17 mouse cellular contexts compared by ENCODE assay signal in genomic region chr11:75108909-75109308, GRCm38 (mm10).
DNase-seq lines count a peak whose midpoint lies in the region; ATAC-seq lines count a peak whose summit lies in the region.
"Had no signal": no experiment of that assay in that cellular context is flagged by ENCODE, and none has a peak within 500 bp of the region (broad histone marks: within the 10 kb centered on the region; RNA-seq: fewer than 3 reads in every experiment).

No protein-coding gene starts in this region.

- H3K27me3 ChIP-seq in heart, embryonic 10.5 days (ENCODE audit: insufficient read depth, poor library complexity, severe bottlenecking), result no peaks in the 10 kb centered on the region
- no peaks in the 10 kb centered on the region for H3K27me3 ChIP-seq in kidney, embryonic 15.5 days
- H3K27me3 ChIP-seq in kidney, embryonic 16.5 days (ENCODE audit: insufficient read depth, low read length), result no peaks in the 10 kb centered on the region
- H3K27me3 ChIP-seq: embryonic facial prominence, embryonic 13.5 days; forebrain, embryonic 12.5 days; hindbrain, embryonic 13.5 days had no signal

- H3K4me2 ChIP-seq in kidney, embryonic 15.5 days, result no peak overlapping the region
- H3K4me2 ChIP-seq in kidney, embryonic 16.5 days (replicated peaks; ENCODE audit: low read depth, low read length), result no peak overlapping the region
- H3K4me2 ChIP-seq: embryonic facial prominence, embryonic 13.5 days; forebrain, embryonic 12.5 days; hindbrain, embryonic 13.5 days had no signal

- H3K36me3 ChIP-seq in heart, embryonic 10.5 days, result no peaks in the 10 kb centered on the region
- H3K36me3 ChIP-seq in kidney, embryonic 15.5 days, result no peaks in the 10 kb centered on the region
- H3K36me3 ChIP-seq in kidney, embryonic 16.5 days (ENCODE audit: insufficient read depth, low read length), result no peaks in the 10 kb centered on the region
- H3K36me3 ChIP-seq: embryonic facial prominence, embryonic 13.5 days; forebrain, embryonic 12.5 days; hindbrain, embryonic 13.5 days had no signal

- no peak overlapping the region for H3K9ac ChIP-seq in kidney, embryonic 15.5 days
- no peak overlapping the region for H3K9ac ChIP-seq in kidney, embryonic 16.5 days (replicated peaks; ENCODE audit: low read length)
- H3K9ac ChIP-seq: embryonic facial prominence, embryonic 13.5 days; forebrain, embryonic 12.5 days; hindbrain, embryonic 13.5 days had no signal

- no peak overlapping the region for H3K27ac ChIP-seq in heart, embryonic 10.5 days
- peak overlapping the region; percentile 22; the same call in 1 of the 2 replicates for H3K27ac ChIP-seq in kidney, embryonic 15.5 days
- H3K27ac ChIP-seq in kidney, embryonic 16.5 days (ENCODE audit: low read length), result no peak overlapping the region
- H3K27ac ChIP-seq: embryonic facial prominence, embryonic 13.5 days; forebrain, embryonic 12.5 days; hindbrain, embryonic 13.5 days; hindbrain, postnatal 0 days had no signal

- H3K4me3 ChIP-seq in heart, embryonic 10.5 days, result no peak overlapping the region
- no peak overlapping the region for H3K4me3 ChIP-seq in kidney, embryonic 15.5 days (replicated peaks)
- no peak overlapping the region for H3K4me3 ChIP-seq in kidney, embryonic 16.5 days (ENCODE audit: low read length)
- H3K4me3 ChIP-seq: embryonic facial prominence, embryonic 13.5 days; forebrain, embryonic 12.5 days; hindbrain, embryonic 13.5 days had no signal

- ATAC-seq in kidney, embryonic 15.5 days (replicated peaks; ENCODE audit: low FRiP score), result no peak
- ATAC-seq in kidney, embryonic 16.5 days (ENCODE audit: low FRiP score, low TSS enrichment), result no peak
- peak; percentile 69 for ATAC-seq in common myeloid progenitor, adult 5-6 weeks (replicated peaks; ENCODE audit: low read depth, poor library complexity, severe bottlenecking)
- ATAC-seq: forebrain, embryonic 16.5 days; hindbrain, postnatal 0 days had no signal

- DNase-seq in adrenal gland, adult (ENCODE audit: inconsistent age in 2 of 2, low spot score in 1 of 2), result peak; percentile 23 to 58
- DNase-seq in adrenal gland, adult 8-10 months, result no peak
- peak; percentile 67 for DNase-seq in heart, adult 11 months
- no peak for DNase-seq in heart, embryonic 10.5 days (ENCODE audit: low spot score)
- DNase-seq: cerebellum, adult 11-12 months; cerebellum, adult 9-10 months; cerebellum, postnatal 25 days; gastrocnemius, postnatal 14 days; kidney, adult 11 months had no signal

- no peaks in the 10 kb centered on the region for H3K4me1 ChIP-seq in heart, embryonic 10.5 days
- peaks cover 7% of the 10 kb centered on the region; the same call in 1 of the 2 replicates for H3K4me1 ChIP-seq in kidney, embryonic 15.5 days
- H3K4me1 ChIP-seq in kidney, embryonic 16.5 days (ENCODE audit: insufficient read depth, low read length), result no peaks in the 10 kb centered on the region
- H3K4me1 ChIP-seq: embryonic facial prominence, embryonic 13.5 days; forebrain, embryonic 12.5 days; hindbrain, embryonic 13.5 days had no signal

- no peaks in the 10 kb centered on the region for H3K9me3 ChIP-seq in heart, embryonic 10.5 days
- H3K9me3 ChIP-seq in kidney, embryonic 15.5 days (replicated peaks), result no peaks in the 10 kb centered on the region
- no peaks in the 10 kb centered on the region for H3K9me3 ChIP-seq in kidney, embryonic 16.5 days (ENCODE audit: low read length)
- H3K9me3 ChIP-seq: embryonic facial prominence, embryonic 13.5 days; forebrain, embryonic 12.5 days; hindbrain, embryonic 13.5 days had no signal

Comparison
In these comparisons a context has a peak if more than half of its experiments do, and no peak if none do; other contexts are left out.
1. DNase-seq: peak in adrenal gland, adult (2 of 2) and heart, adult 11 months (single experiment); none in adrenal gland, adult 8-10 months (single experiment) and heart, embryonic 10.5 days (single experiment).